Mouse (Mus musculus) E14TG2a.4 (cell line): ENCODE measurements around the gene Myh7b.

Experiments
- CTCF ChIP-seq: conservative IDR thresholded peaks from 2 replicates; pipeline ENCODE4 v1.5.1; 2014; ENCODE audit warnings: low read length
- NANOG ChIP-seq: IDR thresholded peaks from 2 replicates; pipeline ENCODE4 v1.6.1; 2014; ENCODE audit warnings: borderline replicate concordance, low read length, mixed read lengths
- POU5F1 ChIP-seq: IDR thresholded peaks from 2 replicates; pipeline ENCODE4 v1.6.1; 2014; ENCODE audit warnings: low read length, borderline replicate concordance

DNA sequence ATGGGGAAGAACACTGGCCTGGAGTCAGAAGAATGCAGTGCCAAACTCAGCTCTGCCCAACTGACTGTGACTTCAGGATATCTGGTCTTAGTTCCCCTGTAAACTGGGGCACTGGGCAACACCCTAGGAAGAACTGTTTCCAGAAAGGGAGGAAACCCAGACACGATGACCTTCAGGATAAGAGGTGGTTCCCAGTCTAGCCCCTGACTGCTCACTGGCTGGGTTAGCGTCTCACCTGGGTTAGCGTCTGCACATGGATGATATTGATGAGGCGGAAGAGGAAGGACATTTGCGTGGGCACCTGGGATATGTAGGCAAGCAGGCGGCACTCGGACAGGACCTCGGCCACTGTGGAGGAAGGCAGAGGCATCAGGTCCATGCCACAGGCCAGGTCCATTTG is 24.9 kb downstream of the Myh7b start:
- TF ChIP-seq CTCF, result no peak
- TF ChIP-seq NANOG, result no peak
- TF ChIP-seq POU5F1, result no peak
